Mouse (Mus musculus) common myeloid progenitor, adult 5-6 weeks (primary cell): ENCODE measurements at regions not wholly inside any gene's neighbourhood (a gene's known extent, or its start where the extent isn't known, plus 50 kb on each side); places are given as distances from the start of the nearest gene placed in this dataset.

Experiments used
- ATAC-seq: replicated peaks from 2 replicates; pipeline ENCODE4 v1.8.0; 2016; ENCODE audit warnings: low read depth, mild to moderate bottlenecking, moderate TSS enrichment, inconsistent platforms; ENCODE audit not compliant: poor library complexity, severe bottlenecking

- ATAC-seq: no peak
These were observed 230.3 kb upstream of the Ncam1 start for GRCm38 (mm10) chr9:50029030-50029429.

GRCm38 (mm10) chr9:50028573-50028972, 229.8 kb upstream of the Ncam1 start:
- no peak for ATAC-seq

- no peak for ATAC-seq
These were observed 226.1 kb upstream of the Ncam1 start for GRCm38 (mm10) chr9:50024820-50025219.

GRCm38 (mm10) chr9:50013602-50014001, 214.9 kb upstream of the Ncam1 start:
- no peak for ATAC-seq

GRCm38 (mm10) chr9:50005757-50006576, 207.2 kb upstream of the Ncam1 start:
- no peak for ATAC-seq

- ATAC-seq: no peak
These were observed 204.0 kb upstream of the Ncam1 start for GRCm38 (mm10) chr9:50002695-50003094.

- ATAC-seq: no peak
These were observed 202.0 kb upstream of the Ncam1 start for GRCm38 (mm10) chr9:50000497-50001404.

- no peak for ATAC-seq
These were observed 201.2 kb upstream of the Ncam1 start for GRCm38 (mm10) chr9:49999970-50000369.

- no peak for ATAC-seq
These were observed 199.4 kb upstream of the Ncam1 start for GRCm38 (mm10) chr9:49998101-49998500.

- ATAC-seq: no peak
These were observed 190.9 kb upstream of the Ncam1 start for GRCm38 (mm10) chr9:49989464-49990271.

GRCm38 (mm10) chr9:49988064-49988463, 189.3 kb upstream of the Ncam1 start:
- no peak for ATAC-seq

- ATAC-seq: no peak
These were observed 188.8 kb upstream of the Ncam1 start for GRCm38 (mm10) chr9:49987481-49987880.

- ATAC-seq: no peak
These were observed 181.9 kb upstream of the Ncam1 start for GRCm38 (mm10) chr9:49980344-49981207.

GRCm38 (mm10) chr9:49975938-49976671, 177.4 kb upstream of the Ncam1 start:
- ATAC-seq: no peak

GRCm38 (mm10) chr9:49973974-49974495, 175.3 kb upstream of the Ncam1 start:
- no peak for ATAC-seq

- ATAC-seq: no peak
These were observed 170.7 kb upstream of the Ncam1 start for GRCm38 (mm10) chr9:49969429-49969828.

- no peak for ATAC-seq
These were observed 165.9 kb upstream of the Ncam1 start for GRCm38 (mm10) chr9:49964666-49965065.

- ATAC-seq: no peak
These were observed 163.9 kb upstream of the Ncam1 start for GRCm38 (mm10) chr9:49962561-49963071.
